Mouse (Mus musculus) CH12.LX (cell line): ENCODE results near the gene Cwc22. TPM values are rescaled to one million over a fixed set of nuclear protein-coding genes. Genes with fewer than 3 reads are reported as not detected.

Source experiments
- DNase-seq: peaks from one replicate; pipeline ENCODE4 v3.0.0-alpha.2; 2013; ENCODE audit errors: extremely low read depth
- H3K27ac ChIP-seq: 2 replicates; pipeline ENCODE4 v1.5.1; 2012; ENCODE audit warnings: low read depth, mild to moderate bottlenecking, control low read depth, moderate library complexity; ENCODE audit not compliant: insufficient read depth
- H3K27me3 ChIP-seq: replicated peaks from 2 replicates; pipeline ENCODE3; 2012; ENCODE audit warnings: inconsistent platforms
- H3K36me3 ChIP-seq, 2 experiments: replicated peaks in 1 of 2; 2 replicates each; pipeline versions ENCODE3 to v1.6.1; 2012; ENCODE audit warnings: inconsistent platforms in 1 of 2, low read length in 1 of 2, mild to moderate bottlenecking in 1 of 2, mixed read lengths in 1 of 2, moderate library complexity in 1 of 2; ENCODE audit not compliant: control insufficient read depth in 1 of 2, insufficient read depth in 1 of 2
- H3K4me1 ChIP-seq, 2 experiments: 2 replicates each; pipeline ENCODE4 v1.6.1; 2012; ENCODE audit warnings: inconsistent platforms in 1 of 2, moderate library complexity in 1 of 2; ENCODE audit not compliant: insufficient read depth in 2 of 2, control insufficient read depth in 1 of 2
- H3K4me2 ChIP-seq: 2 replicates; pipeline ENCODE4 v1.6.1; 2012; ENCODE audit warnings: low read depth, mild to moderate bottlenecking, control low read depth; ENCODE audit not compliant: poor library complexity, insufficient read depth, severe bottlenecking
- H3K4me3 ChIP-seq, 3 experiments: fragments of 150-350 bp in 1 of 3; sonication (generic) in 1 of 3; replicated peaks in 1 of 3; 2 replicates each; pipeline versions ENCODE3 to v1.5.1; 2011 to 2012; ENCODE audit warnings: low read depth in 2 of 3, low read length in 2 of 3, mild to moderate bottlenecking in 2 of 3, moderate library complexity in 2 of 3, control low read depth in 1 of 3, improper control_type of control experiment in 1 of 3, inconsistent platforms in 1 of 3, mixed read lengths in 1 of 3; ENCODE audit not compliant: poor library complexity in 1 of 3
- H3K79me2 ChIP-seq: replicated peaks from 2 replicates; pipeline ENCODE4 v1.6.1; 2012; ENCODE audit warnings: mild to moderate bottlenecking, moderate library complexity; ENCODE audit not compliant: control insufficient read depth, poor library complexity, insufficient read depth, severe bottlenecking; ENCODE audit errors: extremely low read depth
- H3K9ac ChIP-seq: 2 replicates; pipeline ENCODE4 v1.6.1; 2012; ENCODE audit warnings: low read depth, mild to moderate bottlenecking, control low read depth, moderate library complexity; ENCODE audit not compliant: insufficient read depth
- H3K9me3 ChIP-seq: replicated peaks from 2 replicates; pipeline ENCODE3; 2012; ENCODE audit warnings: low read length, inconsistent platforms, mixed read lengths
- BHLHE40 ChIP-seq: IDR thresholded peaks from 2 replicates; pipeline ENCODE4 v1.6.1; 2011; ENCODE audit warnings: mild to moderate bottlenecking, low read depth, low read length, improper control_type of control experiment
- CHD1 ChIP-seq: IDR thresholded peaks from 2 replicates; pipeline ENCODE4 v1.6.1; 2012; ENCODE audit warnings: low read depth, low read length, improper control_type of control experiment, inconsistent platforms
- CHD2 ChIP-seq: IDR thresholded peaks from 2 replicates; pipeline ENCODE4 v1.6.1; 2011; ENCODE audit warnings: low read length, improper control_type of control experiment
- CTCF ChIP-seq, 2 experiments: IDR thresholded peaks in 1 of 2; conservative IDR thresholded peaks in 1 of 2; 2 replicates each; pipeline ENCODE4 v1.5.1; 2011 to 2012; ENCODE audit warnings: low read depth in 2 of 2, low read length in 2 of 2, improper control_type of control experiment in 1 of 2, inconsistent platforms in 1 of 2, mild to moderate bottlenecking in 1 of 2, moderate library complexity in 1 of 2
- E2F4 ChIP-seq: IDR thresholded peaks from 2 replicates; pipeline ENCODE4 v1.6.1; 2011; ENCODE audit warnings: low read depth, low read length, improper control_type of control experiment; ENCODE audit not compliant: insufficient replicate concordance
- ELF1 ChIP-seq: IDR thresholded peaks from 2 replicates; pipeline ENCODE4 v1.6.1; 2014; ENCODE audit warnings: low read depth, mild to moderate bottlenecking, inconsistent platforms, low read length, improper control_type of control experiment
- EP300 ChIP-seq: IDR thresholded peaks from 2 replicates; pipeline ENCODE4 v1.6.1; 2011; ENCODE audit warnings: low read length, improper control_type of control experiment
- ETS1 ChIP-seq: conservative IDR thresholded peaks from 2 replicates; pipeline ENCODE4 v1.6.1; 2012; ENCODE audit warnings: low read depth, mild to moderate bottlenecking, inconsistent platforms, low read length, improper control_type of control experiment, moderate library complexity
- HCFC1 ChIP-seq: IDR thresholded peaks from 2 replicates; pipeline ENCODE4 v1.6.1; 2012; ENCODE audit warnings: low read depth, mild to moderate bottlenecking, inconsistent platforms, low read length, improper control_type of control experiment
- JUN ChIP-seq: IDR thresholded peaks from 2 replicates; pipeline ENCODE4 v1.6.1; 2011; ENCODE audit warnings: low read depth, mild to moderate bottlenecking, low read length, improper control_type of control experiment, moderate library complexity; ENCODE audit not compliant: insufficient read depth
- JUND ChIP-seq: conservative IDR thresholded peaks from 2 replicates; pipeline ENCODE4 v1.6.1; 2011; ENCODE audit warnings: low read depth, low read length, improper control_type of control experiment
- KAT2A ChIP-seq: IDR thresholded peaks from 2 replicates; pipeline ENCODE4 v1.6.1; 2012; ENCODE audit warnings: low read length, improper control_type of control experiment, inconsistent platforms; ENCODE audit not compliant: insufficient replicate concordance
- MAFK ChIP-seq: IDR thresholded peaks from 2 replicates; pipeline ENCODE4 v1.6.1; 2011; ENCODE audit warnings: low read length, improper control_type of control experiment; ENCODE audit not compliant: insufficient replicate concordance
- MAX ChIP-seq: IDR thresholded peaks from 2 replicates; pipeline ENCODE4 v1.6.1; 2011; ENCODE audit warnings: low read length, improper control_type of control experiment
- MAZ ChIP-seq: IDR thresholded peaks from 2 replicates; pipeline ENCODE4 v1.6.1; 2012; ENCODE audit warnings: low read depth, mild to moderate bottlenecking, inconsistent platforms, low read length, improper control_type of control experiment, moderate library complexity
- MEF2A ChIP-seq: IDR thresholded peaks from 2 replicates; pipeline ENCODE4 v1.6.1; 2014; ENCODE audit warnings: low read depth, mild to moderate bottlenecking, inconsistent platforms, low read length, improper control_type of control experiment, borderline replicate concordance
- MXI1 ChIP-seq: IDR thresholded peaks from 2 replicates; pipeline ENCODE4 v1.6.1; 2011; ENCODE audit warnings: mild to moderate bottlenecking, low read depth, low read length, improper control_type of control experiment
- MYC ChIP-seq: IDR thresholded peaks from 2 replicates; pipeline ENCODE4 v1.6.1; 2011; ENCODE audit warnings: low read depth, mild to moderate bottlenecking, improper control_type of control experiment, low read length
- NELFE ChIP-seq: IDR thresholded peaks from 2 replicates; pipeline ENCODE4 v1.6.1; 2011; ENCODE audit warnings: low read depth, low read length, improper control_type of control experiment
- NRF1 ChIP-seq: IDR thresholded peaks from 2 replicates; pipeline ENCODE4 v1.6.1; 2014; ENCODE audit warnings: low read depth, mild to moderate bottlenecking, inconsistent platforms, low read length, improper control_type of control experiment, moderate library complexity
- PAX5 ChIP-seq: IDR thresholded peaks from 2 replicates; pipeline ENCODE4 v1.6.1; 2012; ENCODE audit warnings: low read length, inconsistent platforms, mixed read lengths
- POLR2A ChIP-seq: IDR thresholded peaks from 2 replicates; pipeline ENCODE4 v1.6.1; 2011; ENCODE audit warnings: low read depth, mild to moderate bottlenecking, improper control_type of control experiment, low read length
- POLR2AphosphoS2 ChIP-seq: IDR thresholded peaks from 2 replicates; pipeline ENCODE4 v1.6.1; 2011; ENCODE audit warnings: low read depth, low read length, improper control_type of control experiment
- RAD21 ChIP-seq: IDR thresholded peaks from 2 replicates; pipeline ENCODE4 v1.6.1; 2011; ENCODE audit warnings: low read depth, mild to moderate bottlenecking, low read length, improper control_type of control experiment, moderate library complexity
- RCOR1 ChIP-seq: conservative IDR thresholded peaks from 2 replicates; pipeline ENCODE4 v1.6.1; 2012; ENCODE audit warnings: low read depth, mild to moderate bottlenecking, inconsistent platforms, low read length, improper control_type of control experiment
- SMC3 ChIP-seq: IDR thresholded peaks from 2 replicates; pipeline ENCODE4 v1.6.1; 2011; ENCODE audit warnings: low read depth, low read length, improper control_type of control experiment
- TBP ChIP-seq: conservative IDR thresholded peaks from 2 replicates; pipeline ENCODE4 v1.6.1; 2011; ENCODE audit warnings: low read depth, low read length, improper control_type of control experiment
- USF1 ChIP-seq: IDR thresholded peaks from 2 replicates; pipeline ENCODE4 v1.6.1; 2014; ENCODE audit warnings: low read depth, mild to moderate bottlenecking, inconsistent platforms, low read length, improper control_type of control experiment
- USF2 ChIP-seq: conservative IDR thresholded peaks from 2 replicates; pipeline ENCODE4 v1.6.1; 2011; ENCODE audit warnings: low read depth, low read length, improper control_type of control experiment
- ZMIZ1 ChIP-seq: IDR thresholded peaks from 2 replicates; pipeline ENCODE4 v1.6.1; 2012; ENCODE audit warnings: low read depth, mild to moderate bottlenecking, inconsistent platforms, low read length, improper control_type of control experiment
- dilution Hi-C: fragments of 300-500 bp; cut with MboI; formaldehyde crosslinking; loops from 2 replicates; pipeline ENCODE4 v1.14.3; 2020; ENCODE audit warnings: low sequenced_read_pairs; ENCODE audit not compliant: extremely low pct_unique_long_range_greater_than_20kb, extremely low pct_ligation_motif_present
- in situ Hi-C: fragments of 300-500 bp; cut with MboI; formaldehyde crosslinking; loops from 3 replicates; pipeline ENCODE4 v1.14.3; 2019; ENCODE audit warnings: low sequenced_read_pairs, low pct_ligation_motif_present, low pct_unique_long_range_greater_than_20kb, mixed read lengths
- polyA plus RNA-seq: library from polyadenylated mRNA; unstranded; fragments of >175 nt; gene quantifications from 2 replicates; pipeline ENCODE4 v1.2.1, GENCODE M21; 2012; ENCODE audit warnings: low read depth; ENCODE audit not compliant: insufficient read length
- total RNA-seq, 2 experiments: library from RNA; depleted of rRNA; stranded (reverse); fragments of 300-350 nt in 1 of 2; fragments of >200 nt in 1 of 2; gene quantifications; 2 replicates each; pipeline ENCODE4 v1.2.3; 2012 to 2014

The Cwc22 gene
- total and polyA plus RNA-seq, 3 experiments, result 51.3 to 74.5 (median 53.2) TPM

DNA sequence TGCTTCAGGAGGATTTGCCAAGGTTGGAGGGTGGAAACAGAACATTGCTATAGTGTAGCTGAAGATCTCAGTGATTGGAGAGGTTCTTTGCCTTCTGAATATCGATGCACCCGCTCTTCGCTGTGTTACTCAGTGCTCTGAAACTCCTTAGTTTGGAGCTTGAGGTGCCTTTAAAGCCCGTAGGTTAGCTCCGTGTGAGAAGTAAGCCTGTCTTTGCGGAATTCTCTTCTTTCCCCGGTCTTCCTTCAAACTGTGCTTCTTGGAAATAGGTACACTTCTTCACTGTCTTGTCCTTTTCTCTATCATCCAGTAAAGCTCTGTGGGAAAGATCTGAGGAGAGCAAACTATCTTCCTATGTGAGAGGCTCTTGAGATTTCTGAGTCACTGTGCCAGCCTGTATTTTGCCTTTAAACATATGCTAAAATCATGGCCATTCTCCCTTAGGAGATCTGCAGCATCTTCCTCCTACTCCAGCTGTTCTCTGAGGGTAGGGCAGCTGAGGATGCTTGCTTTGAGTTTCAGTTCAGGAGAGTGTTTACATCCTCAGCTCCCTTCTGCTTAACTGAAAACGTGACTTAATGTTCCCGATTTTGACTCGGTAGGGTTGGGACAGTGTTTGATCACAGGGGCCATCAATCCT is 60.6 kb downstream of the Cwc22 start:
- Histone ChIP-seq H3K4me1 (no peaks in the 10 kb centered on the region), H3K4me2 (no peak overlapping the region), H3K27ac (no peak overlapping the region), H3K4me3 (no peak overlapping the region), H3K27me3 (no peaks in the 10 kb centered on the region), H3K36me3 (no peaks in the 10 kb centered on the region), H3K9ac (no peak overlapping the region), H3K79me2 (no peaks in the 10 kb centered on the region; the same call in 1 of the 2 replicates), H3K9me3 (no peaks in the 10 kb centered on the region)
- in situ Hi-C loops, result no loop called here
- TF ChIP-seq CTCF (conservative IDR thresholded peaks at IDR 0.05 in 1 of 2, IDR thresholded peaks at IDR 0.05 in 1 of 2; ENCODE audit: low read depth in 2 of 2, low read length in 2 of 2), result no peak
- no peak for TF ChIP-seq MYC
- no peak for TF ChIP-seq RCOR1
- TF ChIP-seq CHD2, result no peak
- no peak for TF ChIP-seq MAFK
- TF ChIP-seq MEF2A, result no peak
- no peak for TF ChIP-seq CHD1
- no peak for TF ChIP-seq JUND
- TF ChIP-seq HCFC1, result no peak
- no peak for TF ChIP-seq KAT2A
- no peak for TF ChIP-seq MAX
- no peak for TF ChIP-seq POLR2AphosphoS2
- TF ChIP-seq ELF1, result no peak
- no peak for TF ChIP-seq MXI1
- no peak for TF ChIP-seq BHLHE40
- no peak for TF ChIP-seq PAX5
- TF ChIP-seq USF2, result no peak
- dilution Hi-C loops, result no loop called here
- DNase-seq, result no peak

DNA sequence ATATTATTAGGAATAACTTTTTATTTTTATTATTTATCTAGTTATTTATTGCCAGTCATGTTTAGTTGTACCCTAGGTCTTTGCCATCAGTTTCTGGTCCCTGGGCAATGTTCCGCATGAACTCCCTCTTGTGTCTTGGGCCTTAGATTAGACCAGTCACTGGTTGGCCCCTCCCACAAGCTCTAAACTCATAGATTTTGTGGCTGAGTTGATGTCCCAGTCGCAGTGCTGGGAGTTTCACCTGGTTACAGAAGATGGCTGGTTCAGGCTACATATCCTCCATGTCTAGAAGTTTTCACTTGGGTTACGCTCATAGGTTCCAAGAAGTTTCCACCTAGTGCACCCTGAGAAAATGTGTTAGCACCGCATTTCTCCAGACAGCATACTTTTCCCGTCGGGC is 61.1 kb downstream of the Cwc22 start:
- Histone ChIP-seq H3K27ac (no peak overlapping the region), H3K9me3 (no peaks in the 10 kb centered on the region), H3K4me3 (no peak overlapping the region), H3K36me3 (no peaks in the 10 kb centered on the region), H3K4me2 (no peak overlapping the region), H3K27me3 (no peaks in the 10 kb centered on the region), H3K4me1 (no peaks in the 10 kb centered on the region), H3K79me2 (no peaks in the 10 kb centered on the region; the same call in 1 of the 2 replicates), H3K9ac (no peak overlapping the region)
- in situ Hi-C loops (no loop called here), dilution Hi-C loops (no loop called here)
- TF ChIP-seq CHD2 (no peak), CTCF (conservative IDR thresholded peaks at IDR 0.05 in 1 of 2, IDR thresholded peaks at IDR 0.05 in 1 of 2; ENCODE audit: low read depth in 2 of 2, low read length in 2 of 2) (no peak), POLR2A (no peak), EP300 (no peak), E2F4 (no peak), MAZ (no peak), MYC (no peak), NRF1 (no peak), ETS1 (no peak), ZMIZ1 (no peak), SMC3 (no peak), TBP (no peak), CHD1 (no peak), NELFE (no peak), JUN (no peak), JUND (no peak), RAD21 (no peak), USF2 (no peak), USF1 (no peak)
- DNase-seq, result no peak
